Mouse (Mus musculus) bone marrow macrophage, adult 2 months (primary cell): ENCODE data around the gene Vsnl1. TPM values are rescaled to one million over a fixed set of nuclear protein-coding genes. Genes with fewer than 3 reads are reported as not detected.
A peak's percentile ranks its signal among the peaks of the same experiment; 100 is the strongest.

Experiments used
- H3K27ac ChIP-seq: 2 replicates; pipeline ENCODE4 v1.5.1; 2012; ENCODE audit warnings: low read depth, low read length; ENCODE audit not compliant: insufficient read depth
- H3K4me1 ChIP-seq: 2 replicates; pipeline ENCODE4 v1.6.1; 2012; ENCODE audit warnings: low read length; ENCODE audit not compliant: control insufficient read depth, insufficient read depth
- H3K4me3 ChIP-seq: 2 replicates; pipeline ENCODE4 v1.5.1; 2012; ENCODE audit warnings: mild to moderate bottlenecking, low read length, moderate library complexity; ENCODE audit not compliant: insufficient read depth
- CTCF ChIP-seq: IDR thresholded peaks from 2 replicates; pipeline ENCODE4 v1.5.1; 2012; ENCODE audit warnings: low read depth, mild to moderate bottlenecking, low read length, moderate library complexity
- POLR2A ChIP-seq: IDR thresholded peaks from 2 replicates; pipeline ENCODE4 v1.6.1; 2012; ENCODE audit warnings: mild to moderate bottlenecking, low read depth, low read length, borderline replicate concordance
- polyA plus RNA-seq: library from polyadenylated mRNA; stranded (reverse); fragments of >200 nt; gene quantifications from 2 replicates; pipeline ENCODE4 v1.2.4, GENCODE M21; 2012; ENCODE audit not compliant: missing spikeins, insufficient read depth, insufficient read length

The Vsnl1 gene
- polyA plus RNA-seq = not detected in 2 replicates

DNA sequence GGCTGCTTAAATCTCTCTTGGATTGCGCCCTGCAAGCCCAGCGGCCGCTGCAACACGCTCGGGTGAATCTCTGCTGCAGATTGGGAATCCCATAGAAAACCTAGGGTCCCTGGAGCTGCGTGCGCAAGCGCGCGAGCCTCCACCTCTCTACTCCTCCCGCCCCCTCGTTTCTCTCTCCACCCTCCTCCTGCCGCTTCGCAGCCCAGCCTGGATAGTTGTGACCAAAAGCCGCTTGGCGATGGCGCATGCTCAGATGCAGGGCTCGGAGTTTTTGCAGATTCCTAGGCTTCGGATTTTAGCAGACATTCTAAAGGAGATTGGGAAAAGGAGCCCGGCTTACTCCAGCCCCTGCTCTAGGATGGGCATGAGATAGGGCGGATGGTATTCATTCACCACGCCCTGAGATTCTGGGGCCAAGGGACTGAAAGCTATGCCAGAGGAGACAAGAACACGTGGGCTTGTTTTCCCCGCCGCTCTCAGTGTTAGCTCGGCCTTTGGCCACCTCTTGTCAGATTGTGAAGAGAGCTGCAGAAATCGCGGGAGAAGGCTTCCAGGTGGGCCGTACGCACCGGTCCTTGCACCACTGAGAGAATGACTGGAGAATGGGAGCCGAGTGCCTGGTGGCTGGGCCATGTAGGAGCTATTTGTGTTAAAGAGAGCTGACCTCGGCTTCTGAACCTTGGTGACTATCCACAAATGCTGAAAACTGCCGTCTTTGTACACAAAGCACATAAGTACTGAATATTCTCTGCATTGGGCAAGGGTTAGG lies at the start of gene Vsnl1:
TSS of gene Vsnl1 (minus strand) at position 117 of the 769 bp plus-strand sequence.
- Histone ChIP-seq H3K27ac (no peak within 1 kb of the TSS), H3K4me3 (peak within 1 kb of the TSS; percentile 27), H3K4me1 (no peaks in the 10 kb centered on the region)
- TF ChIP-seq POLR2A (no peak), CTCF (no peak)

- Histone ChIP-seq H3K4me3 (no peak overlapping the region), H3K27ac (no peak overlapping the region), H3K4me1 (0 out of 2 replicates have a peak, but pooled peaks cover 3% of the 10 kb centered on the region)
- TF ChIP-seq CTCF (no peak), POLR2A (no peak)
Observed at GRCm38 (mm10) chr12:11456632-11457031, 20.2 kb upstream of the Vsnl1 start.

DNA sequence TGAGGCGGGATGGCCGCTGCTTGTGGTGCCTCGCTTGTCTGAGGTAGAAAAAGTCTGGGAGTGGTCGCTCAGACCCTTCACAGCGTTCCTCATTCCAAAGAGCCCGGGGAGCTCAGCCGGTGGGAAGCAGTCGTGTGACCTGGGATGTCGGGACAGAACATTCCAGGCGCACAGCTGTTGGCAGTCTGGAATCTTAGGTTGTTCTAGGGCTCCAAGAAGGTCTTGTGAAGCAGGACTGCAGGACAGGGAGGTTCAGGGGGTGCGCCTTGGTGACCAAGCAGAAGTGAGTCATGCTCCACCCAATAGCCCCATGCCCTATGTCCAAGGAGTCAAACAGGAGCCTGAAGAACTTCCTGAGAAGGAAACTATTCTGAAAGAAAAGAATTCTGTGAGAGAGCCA lies 19.8 kb upstream of the Vsnl1 start:
- Histone ChIP-seq H3K27ac (no peak overlapping the region), H3K4me3 (peak overlapping the region; percentile 59), H3K4me1 (0 out of 2 replicates have a peak, but pooled peaks cover 3% of the 10 kb centered on the region)
- TF ChIP-seq CTCF (no peak), POLR2A (no peak)

- no peak for TF ChIP-seq POLR2A
- TF ChIP-seq CTCF = no peak
- peak within 1 kb of the TSS; percentile 59 for H3K4me3 ChIP-seq
- H3K27ac ChIP-seq = no peak within 1 kb of the TSS
- 0 out of 2 replicates have a peak, but pooled peaks cover 3% of the 10 kb centered on the region for H3K4me1 ChIP-seq
Observed at GRCm38 (mm10) chr12:11455549-11456194, 19.3 kb upstream of the Vsnl1 start, which contains the start of gene Rad51ap2. Rad51ap2 (plus strand) TSS chr12:11456079.

- Histone ChIP-seq H3K4me1 (0 out of 2 replicates have a peak, but pooled peaks cover 3% of the 10 kb centered on the region), H3K4me3 (no peak overlapping the region), H3K27ac (no peak overlapping the region)
- TF ChIP-seq CTCF (no peak), POLR2A (no peak)
Observed at GRCm38 (mm10) chr12:11454146-11454545, 17.7 kb upstream of the Vsnl1 start.

DNA sequence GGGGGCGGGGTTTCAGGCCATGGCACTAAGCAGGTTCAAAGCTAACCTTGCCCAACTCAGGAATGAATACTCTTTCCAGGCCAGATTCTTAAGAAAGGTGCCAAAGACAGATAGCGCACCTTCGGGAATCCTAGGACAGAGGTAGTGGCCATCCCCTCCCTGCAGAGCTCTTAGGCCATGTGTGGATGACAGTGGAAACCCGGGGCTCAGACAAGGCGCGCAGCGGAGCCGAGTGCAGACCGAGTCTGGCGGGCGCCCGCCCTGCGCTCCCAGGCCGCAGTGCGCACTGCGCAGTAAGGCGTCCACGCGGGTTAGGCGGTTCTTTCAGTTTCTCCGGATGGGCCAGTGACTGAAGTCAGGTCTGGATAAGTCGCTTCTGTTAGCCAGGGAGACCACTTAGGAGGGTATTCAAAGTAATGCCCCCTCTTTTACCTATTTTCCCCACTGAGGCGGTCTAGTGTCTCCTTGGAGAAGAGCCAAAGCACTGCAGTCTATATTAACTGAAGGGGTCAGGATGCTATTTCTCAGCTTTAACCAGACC lies 1.6 kb upstream of the Vsnl1 start:
- Histone ChIP-seq H3K4me3 (no peak overlapping the region), H3K4me1 (no peaks in the 10 kb centered on the region), H3K27ac (no peak overlapping the region)
- no peak for TF ChIP-seq CTCF
- TF ChIP-seq POLR2A = no peak

DNA sequence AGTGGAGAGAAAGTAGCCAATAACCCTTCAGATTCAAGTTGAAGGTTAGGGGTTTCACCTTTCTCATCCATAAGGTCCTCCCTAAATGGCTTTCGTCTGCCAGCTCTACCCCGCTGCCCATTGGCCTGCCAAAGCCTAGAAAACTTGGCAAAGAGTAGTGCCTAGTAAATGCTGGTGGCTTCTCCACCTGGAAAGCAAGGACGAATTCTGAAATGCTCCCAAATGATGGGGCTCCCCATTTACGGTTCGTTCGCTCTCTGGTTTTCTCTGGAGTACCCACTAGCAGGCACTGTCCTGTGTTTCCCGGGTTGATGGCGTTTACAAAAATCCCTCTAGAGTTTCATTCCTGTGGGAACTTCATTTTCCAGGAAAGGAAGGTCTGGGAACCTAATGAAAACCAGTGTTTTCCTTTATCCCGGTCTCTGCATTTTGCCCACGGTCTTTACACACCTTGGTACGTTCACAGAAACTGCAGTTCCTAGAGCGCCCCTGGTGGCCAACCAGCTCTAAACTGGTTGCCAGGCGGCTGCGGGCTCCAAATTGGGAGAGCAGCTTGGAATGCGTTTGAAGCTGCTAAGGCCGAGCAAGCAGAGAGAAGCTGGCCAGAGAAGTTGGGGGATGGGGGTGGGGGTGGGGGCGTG lies 973 bp upstream of the Vsnl1 start:
- Histone ChIP-seq H3K4me1 (no peaks in the 10 kb centered on the region), H3K27ac (no peak overlapping the region), H3K4me3 (0 out of 2 replicates have a peak overlapping the region, but pooled peaks have one; percentile 7)
- TF ChIP-seq CTCF (peak; percentile 80), POLR2A (no peak)

DNA sequence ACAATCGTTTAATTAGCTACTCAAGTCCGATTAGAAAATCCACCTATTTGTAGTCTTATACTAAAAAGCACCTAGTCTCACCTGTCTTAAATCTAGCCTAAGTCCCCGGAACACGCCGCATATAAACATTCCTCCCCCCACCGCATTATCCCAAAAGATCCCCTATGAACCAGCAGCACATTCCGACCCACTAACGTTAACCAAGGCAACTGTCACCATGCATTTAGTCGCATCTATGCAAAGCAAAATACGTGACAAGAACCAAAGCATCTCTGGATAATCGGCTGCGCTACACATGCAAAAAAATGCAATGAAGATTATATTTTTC lies 426 bp downstream of the Vsnl1 start:
- Histone ChIP-seq H3K4me1 (no peaks in the 10 kb centered on the region), H3K4me3 (no peak overlapping the region), H3K27ac (no peak overlapping the region)
- no peak for TF ChIP-seq POLR2A
- no peak for TF ChIP-seq CTCF

GRCm38 (mm10) chr12:11435246-11436022 lies 979 bp downstream of the Vsnl1 start:
- Histone ChIP-seq H3K27ac (no peak overlapping the region), H3K4me1 (no peaks in the 10 kb centered on the region), H3K4me3 (no peak overlapping the region)
- TF ChIP-seq POLR2A (no peak), CTCF (no peak)
